Comparison of ENCODE assay signal across 8 mouse cellular contexts in the genomic region with DNA sequence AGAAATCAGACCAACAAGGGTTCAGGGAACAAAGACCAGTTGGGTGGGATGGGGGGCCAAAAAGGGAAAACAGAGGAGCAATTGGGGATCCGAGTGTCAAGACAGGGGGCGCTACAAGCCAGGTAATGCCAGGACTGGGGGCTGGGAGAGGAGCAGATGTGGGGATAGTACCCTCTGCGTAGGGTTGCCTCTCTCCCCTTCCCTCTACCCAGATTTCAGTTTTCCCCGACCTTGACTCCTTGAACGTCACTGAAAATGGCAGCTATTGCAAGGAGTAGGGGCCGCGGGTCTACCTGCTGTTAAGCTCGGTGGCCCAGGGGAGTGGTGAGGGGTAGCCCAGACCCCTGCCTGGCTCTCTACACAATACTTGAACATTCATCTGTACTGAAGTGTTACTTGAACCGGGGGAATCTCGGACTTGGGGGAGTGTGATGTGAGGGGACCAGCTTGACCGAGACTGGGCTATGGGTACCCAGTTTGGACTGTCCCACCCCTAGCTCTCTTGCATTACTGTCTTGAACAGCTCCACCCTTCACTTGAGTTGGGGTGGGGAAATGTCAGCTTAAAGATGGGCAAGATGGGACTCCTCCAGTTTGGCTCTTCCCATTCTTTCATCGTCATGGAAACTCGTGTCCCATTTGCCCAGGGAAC. TPM values are rescaled to one million over a fixed set of nuclear protein-coding genes. Genes with fewer than 3 reads are reported as not detected.
DNase-seq lines count a peak whose midpoint lies in the region; ATAC-seq and TF ChIP-seq lines count a peak whose summit lies in the region.

No protein-coding gene starts in this region.

- H3K4me3 ChIP-seq in bone marrow, adult 2 months (replicated peaks; ENCODE audit: control insufficient read depth, low read depth, low read length): no peak overlapping the region
- peak overlapping the region; percentile 65 for H3K4me3 ChIP-seq in forebrain, embryonic 10.5 days
- no peak overlapping the region for H3K4me3 ChIP-seq in limb, embryonic 13.5 days

- DNase-seq in layer of hippocampus, adult 11-12 months (ENCODE audit: low spot score): peak; percentile 46
- no peak for DNase-seq in layer of hippocampus, postnatal 36 days
- no peak for DNase-seq in forebrain, embryonic 10.5 days (ENCODE audit: extremely low spot score, low spot score)
- peak; percentile 20 for DNase-seq in splenic B cell, adult 2 months (ENCODE audit: low read depth, low spot score)
- no peak for DNase-seq in gastrocnemius, postnatal 4 days (ENCODE audit: low spot score in 2 of 2)

- H3K4me2 ChIP-seq in limb, embryonic 13.5 days (replicated peaks): peak overlapping the region; percentile 91

- H3K9ac ChIP-seq in limb, embryonic 13.5 days: no peak overlapping the region

- 0 out of 2 replicates have a peak, but pooled peaks have one; percentile 11 for TF ChIP-seq CTCF in bone marrow, adult 2 months (IDR thresholded peaks at IDR 0.05; ENCODE audit: control insufficient read depth, insufficient read depth, low read length)

- no peak for TF ChIP-seq POLR2A in bone marrow, adult 2 months (IDR thresholded peaks at IDR 0.05; ENCODE audit: borderline replicate concordance, control insufficient read depth, low read depth, low read length)

- no peaks in the 10 kb centered on the region for H3K27me3 ChIP-seq in forebrain, embryonic 10.5 days (ENCODE audit: poor library complexity, severe bottlenecking)
- no peaks in the 10 kb centered on the region for H3K27me3 ChIP-seq in limb, embryonic 13.5 days
- no peaks in the 10 kb centered on the region for H3K27me3 ChIP-seq in splenic B cell, adult 2 months (ENCODE audit: control insufficient read depth, insufficient read depth, low read length, poor library complexity, severe bottlenecking)

- WGBS in bone marrow, adult 2 months: 61% methylated on average over 13 of the region's 13 CpGs
- 45% methylated on average over 13 of the region's 13 CpGs for WGBS in forebrain, embryonic 10.5 days
- 51% methylated on average over 13 of the region's 13 CpGs for WGBS in limb, embryonic 13.5 days

- H3K4me1 ChIP-seq in bone marrow, adult 2 months (ENCODE audit: control insufficient read depth, insufficient read depth, low read length): peaks cover 3% of the 10 kb centered on the region; the same call in 1 of the 2 replicates
- peaks cover 41% of the 10 kb centered on the region for H3K4me1 ChIP-seq in forebrain, embryonic 10.5 days
- peaks cover 17% of the 10 kb centered on the region for H3K4me1 ChIP-seq in limb, embryonic 13.5 days

- H3K36me3 ChIP-seq in forebrain, embryonic 10.5 days (replicated peaks): peaks cover 53% of the 10 kb centered on the region
- H3K36me3 ChIP-seq in limb, embryonic 13.5 days: peaks cover 51% of the 10 kb centered on the region
- H3K36me3 ChIP-seq in splenic B cell, adult 2 months (ENCODE audit: control insufficient read depth, insufficient read depth, low read length, poor library complexity, severe bottlenecking): peaks cover 1% of the 10 kb centered on the region; the same call in 1 of the 2 replicates

- no peaks in the 10 kb centered on the region for H3K9me3 ChIP-seq in forebrain, embryonic 10.5 days
- H3K9me3 ChIP-seq in limb, embryonic 13.5 days: no peaks in the 10 kb centered on the region

- no peak overlapping the region for H3K27ac ChIP-seq in bone marrow, adult 2 months (ENCODE audit: control insufficient read depth, insufficient read depth, low read depth, low read length, poor library complexity)
- peak overlapping the region; percentile 90 for H3K27ac ChIP-seq in forebrain, embryonic 10.5 days
- H3K27ac ChIP-seq in limb, embryonic 13.5 days: peak overlapping the region; percentile 73

- peak; percentile 1; the same call in 1 of the 2 replicates for ATAC-seq in limb, embryonic 13.5 days (ENCODE audit: low FRiP score, low read depth)
- ATAC-seq in inflammation-experienced regulatory T-cells, adult 6 months: no peak

RNA-seq across cellular contexts. Expression of a gene that starts 1.1 kb away (rescaled TPM):
- 10 to 100 TPM; 31.1 to 32.6 TPM for total RNA-seq in layer of hippocampus, postnatal 36 days (2021)
- 7.6 and 14.6 TPM in 2 replicates for polyA plus RNA-seq in bone marrow, adult 2 months (2011; ENCODE audit: insufficient read depth, insufficient read length, low replicate concordance, missing spikeins)
- 8.4 and 9.8 TPM in 2 replicates for polyA plus RNA-seq in forebrain, embryonic 10.5 days (2016; fragmentation: Nextera tagmentation; extraction: Ambion mirVana)
- polyA plus RNA-seq in limb, embryonic 13.5 days (2015; fragmentation: Nextera tagmentation; extraction: Ambion mirVana): 20.1 and 20.8 TPM in 2 replicates
- polyA plus RNA-seq in inflammation-experienced regulatory T-cells, adult 6 months (2017; shearing (Covaris generic)): 10 to 100 TPM; 11.3 to 14.3 (median 14.2) TPM
- total RNA-seq in gastrocnemius, postnatal 4 days (2021): 10 to 100 TPM; 12.3 to 13.9 TPM

RNA-seq across cellular contexts. Expression of a gene that starts 8.0 kb away (rescaled TPM):
- 10 to 100 TPM; 46.2 to 46.9 TPM for total RNA-seq in layer of hippocampus, postnatal 36 days (2021)
- 24.2 and 36.3 TPM in 2 replicates for polyA plus RNA-seq in bone marrow, adult 2 months (2011; ENCODE audit: insufficient read depth, insufficient read length, low replicate concordance, missing spikeins)
- 16.0 and 17.1 TPM in 2 replicates for polyA plus RNA-seq in forebrain, embryonic 10.5 days (2016; fragmentation: Nextera tagmentation; extraction: Ambion mirVana)
- polyA plus RNA-seq in limb, embryonic 13.5 days (2015; fragmentation: Nextera tagmentation; extraction: Ambion mirVana): 28.1 and 30.8 TPM in 2 replicates
- 1 to 10 TPM; 3.9 to 7.9 (median 6.8) TPM for polyA plus RNA-seq in inflammation-experienced regulatory T-cells, adult 6 months (2017; shearing (Covaris generic))
- total RNA-seq in gastrocnemius, postnatal 4 days (2021): 10 to 100 TPM; 30.3 to 32.4 TPM

RNA-seq across cellular contexts. Expression of a gene that starts 16.9 kb away (rescaled TPM):
- total RNA-seq in layer of hippocampus, postnatal 36 days (2021): 1 to 10 TPM; 2.4 to 2.9 TPM
- 0.75 TPM in 1 of 2 replicates, not detected in the other for polyA plus RNA-seq in bone marrow, adult 2 months (2011; ENCODE audit: insufficient read depth, insufficient read length, low replicate concordance, missing spikeins)
- polyA plus RNA-seq in forebrain, embryonic 10.5 days (2016; fragmentation: Nextera tagmentation; extraction: Ambion mirVana): not detected in 2 replicates
- not detected in 2 replicates for polyA plus RNA-seq in limb, embryonic 13.5 days (2015; fragmentation: Nextera tagmentation; extraction: Ambion mirVana)
- polyA plus RNA-seq in inflammation-experienced regulatory T-cells, adult 6 months (2017; shearing (Covaris generic)): not detected
- total RNA-seq in gastrocnemius, postnatal 4 days (2021): 1 to 10 TPM; 2.8 to 4.0 TPM

RNA-seq across cellular contexts. Expression of a gene that starts 24.1 kb away (rescaled TPM):
- total RNA-seq in layer of hippocampus, postnatal 36 days (2021): 10 to 100 TPM; 63.5 to 65.2 TPM
- polyA plus RNA-seq in bone marrow, adult 2 months (2011; ENCODE audit: insufficient read depth, insufficient read length, low replicate concordance, missing spikeins): 18.8 and 23.0 TPM in 2 replicates
- 7.6 and 8.2 TPM in 2 replicates for polyA plus RNA-seq in forebrain, embryonic 10.5 days (2016; fragmentation: Nextera tagmentation; extraction: Ambion mirVana)
- polyA plus RNA-seq in limb, embryonic 13.5 days (2015; fragmentation: Nextera tagmentation; extraction: Ambion mirVana): 6.7 TPM in 2 replicates
- polyA plus RNA-seq in inflammation-experienced regulatory T-cells, adult 6 months (2017; shearing (Covaris generic)): under 1 TPM; 0.31 to 0.87 (median 0.84) TPM
- 1 to 10 TPM; 8.6 to 8.8 TPM for total RNA-seq in gastrocnemius, postnatal 4 days (2021)

RNA-seq across cellular contexts. Expression of a gene that starts 31.9 kb away (rescaled TPM):
- total RNA-seq in layer of hippocampus, postnatal 36 days (2021): 1 to 10 TPM; 8.3 to 8.6 TPM
- 13.3 and 23.4 TPM in 2 replicates for polyA plus RNA-seq in bone marrow, adult 2 months (2011; ENCODE audit: insufficient read depth, insufficient read length, low replicate concordance, missing spikeins)
- 5.4 and 5.8 TPM in 2 replicates for polyA plus RNA-seq in forebrain, embryonic 10.5 days (2016; fragmentation: Nextera tagmentation; extraction: Ambion mirVana)
- 11.2 and 11.3 TPM in 2 replicates for polyA plus RNA-seq in limb, embryonic 13.5 days (2015; fragmentation: Nextera tagmentation; extraction: Ambion mirVana)
- 1 to 10 TPM; 3.6 to 5.5 (median 5.2) TPM for polyA plus RNA-seq in inflammation-experienced regulatory T-cells, adult 6 months (2017; shearing (Covaris generic))
- 10 to 100 TPM; 13.0 to 13.3 TPM for total RNA-seq in gastrocnemius, postnatal 4 days (2021)

Comparison
In these comparisons a context has a peak if more than half of its experiments do, and no peak if none do; other contexts are left out.
1. DNase-seq: peak in layer of hippocampus, adult 11-12 months (single experiment) and splenic B cell, adult 2 months (single experiment); none in layer of hippocampus, postnatal 36 days (0 of 2), forebrain, embryonic 10.5 days (single experiment) and gastrocnemius, postnatal 4 days (0 of 2).